Mouse (Mus musculus): ENCODE measurements around the gene Gm20855. TPM values are rescaled to one million over a fixed set of nuclear protein-coding genes. Genes with fewer than 3 reads are reported as not detected.
"Not testable (repeated sequence)": the region's sequence is repeated elsewhere in the genome, so short reads cannot be mapped to it uniquely, and the experiment has no call there.

The Gm20855 gene
- not detected for total RNA-seq (2021)
- polyA plus RNA-seq (2012; rRNA removed) = not detected in 2 replicates
- long read RNA-seq = 0 reads

DNA sequence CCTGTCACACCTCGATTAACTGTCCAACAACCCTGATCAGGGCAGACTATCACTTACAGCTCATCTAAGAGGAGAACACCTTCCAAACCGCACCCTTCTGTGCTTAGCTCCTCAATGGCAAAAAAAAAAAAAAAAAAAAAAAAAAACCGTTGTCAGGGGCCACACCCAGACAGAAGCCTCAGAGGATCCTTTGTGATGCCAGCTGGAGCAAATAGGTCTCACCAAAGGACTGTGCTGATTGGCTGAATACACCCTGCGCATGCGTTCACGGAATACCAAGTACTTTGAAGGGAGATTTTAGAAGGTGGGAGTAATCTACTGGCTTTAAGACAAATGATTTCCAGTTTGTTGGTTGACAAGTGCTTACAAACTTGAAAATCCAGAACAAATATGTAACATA lies at the start of gene Gm20855:
TSS of gene Gm20855 (minus strand) at position 101 of the 400 bp plus-strand sequence.
- H3K79me2 ChIP-seq (replicated peaks; ENCODE audit: control insufficient read depth, insufficient read depth, low read length); DNase-seq; H3K27me3 ChIP-seq (ENCODE audit: control insufficient read depth, insufficient read depth, low read length); H3K36me3 ChIP-seq (ENCODE audit: control insufficient read depth, insufficient read depth, low read length); H3K4me1 ChIP-seq (ENCODE audit: control insufficient read depth, insufficient read depth, low read length); intact Hi-C loops (cut with DNase I); H3K27ac ChIP-seq; H3K4me3 ChIP-seq; H3K9ac ChIP-seq (ENCODE audit: low read depth, low read length): not testable (repeated sequence)
- WGBS = no CpG with 5 or more reads among the region's 6 CpGs

All from heart, adult 2 months (tissue).